Mouse (Mus musculus): ENCODE measurements around the gene Fmod.

DNA sequence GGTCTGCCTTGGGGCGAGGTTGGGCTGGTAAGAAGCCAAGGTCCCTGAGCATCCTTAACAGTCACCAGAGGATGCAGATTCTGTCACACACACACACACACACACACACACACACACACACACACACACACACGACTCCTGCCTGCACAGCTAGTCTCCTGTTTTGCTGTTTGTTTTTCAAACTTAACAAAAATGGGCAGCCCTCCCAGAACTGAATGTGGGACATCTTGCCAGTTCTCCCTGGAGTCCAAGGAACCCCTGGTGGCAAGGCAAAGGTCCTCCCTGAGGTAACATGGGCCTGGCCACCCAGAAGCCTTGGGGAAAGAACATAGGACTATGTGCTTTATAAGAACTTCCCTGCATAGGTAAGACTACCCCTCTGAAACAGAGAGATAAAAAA lies 4.8 kb downstream of the Fmod start:
- no peak for TF ChIP-seq CTCF (IDR thresholded peaks at IDR 0.05; ENCODE audit: control insufficient read depth, insufficient read depth, insufficient replicate concordance, low read depth, low read length)
- TF ChIP-seq POLR2A (IDR thresholded peaks at IDR 0.05; ENCODE audit: control insufficient read depth, low read depth, low read length): no peak
